Mouse (Mus musculus): ENCODE data around the gene Ninj1. TPM values are rescaled to one million over a fixed set of nuclear protein-coding genes. Genes with fewer than 3 reads are reported as not detected.

The Ninj1 gene
- 10 to 100 TPM; 24.4 to 26.4 TPM for total RNA-seq (2021)
- long read RNA-seq, experiment 1, transcript Ninj1-201 (4 exons, 1,187 nt) = major isoform, 28 of 29 reads
- long read RNA-seq, experiment 1, partial matches to known transcripts = 1 of 29 reads
- long read RNA-seq, experiment 1, other reads (novel, unspliced or antisense) = 0 of 29 reads
- long read RNA-seq, experiment 2, transcript Ninj1-201 (4 exons, 1,187 nt) = major isoform, 55 of 57 reads
- long read RNA-seq, experiment 2, partial matches to known transcripts = 2 of 57 reads
- long read RNA-seq, experiment 2, other reads (novel, unspliced or antisense) = 0 of 57 reads

- peak; percentile 59 to 74 for DNase-seq (ENCODE audit: low spot score in 2 of 2)
These were observed at the start of gene Ninj1 for GRCm38 (mm10) chr13:49187288-49188218. Gene Ninj1 (plus strand): TSS chr13:49187485.

- no peak for DNase-seq (ENCODE audit: low spot score in 2 of 2)
These were observed 46.7 kb upstream of the Ninj1 start for GRCm38 (mm10) chr13:49140567-49140966.

GRCm38 (mm10) chr13:49142396-49142795, 44.9 kb upstream of the Ninj1 start:
- no peak for DNase-seq (ENCODE audit: low spot score in 2 of 2)

GRCm38 (mm10) chr13:49143323-49143722, 44.0 kb upstream of the Ninj1 start:
- peak in 1 of 2 experiments; percentile 64 for DNase-seq (ENCODE audit: low spot score in 2 of 2)

GRCm38 (mm10) chr13:49144451-49144850, 42.8 kb upstream of the Ninj1 start:
- no peak for DNase-seq (ENCODE audit: low spot score in 2 of 2)

- DNase-seq (ENCODE audit: low spot score in 2 of 2) = no peak
These were observed 41.9 kb upstream of the Ninj1 start for GRCm38 (mm10) chr13:49145396-49145795.

GRCm38 (mm10) chr13:49146040-49146697, 41.1 kb upstream of the Ninj1 start:
- DNase-seq (ENCODE audit: low spot score in 2 of 2) = no peak

GRCm38 (mm10) chr13:49146698-49147006, 40.6 kb upstream of the Ninj1 start:
- DNase-seq (ENCODE audit: low spot score in 2 of 2) = no peak

GRCm38 (mm10) chr13:49147007-49147857, 40.1 kb upstream of the Ninj1 start:
- DNase-seq (ENCODE audit: low spot score in 2 of 2) = peak; percentile 59 to 81

- peak; percentile 78 to 81 for DNase-seq (ENCODE audit: low spot score in 2 of 2)
These were observed 39.4 kb upstream of the Ninj1 start, which contains the start of gene Wnk2 for GRCm38 (mm10) chr13:49147858-49148226. Gene Wnk2 (minus strand): TSS chr13:49148014.

- DNase-seq (ENCODE audit: low spot score in 2 of 2) = no peak
These were observed 38.6 kb upstream of the Ninj1 start for GRCm38 (mm10) chr13:49148687-49149086.

GRCm38 (mm10) chr13:49154028-49154427, 33.3 kb upstream of the Ninj1 start:
- DNase-seq (ENCODE audit: low spot score in 2 of 2) = no peak

- no peak for DNase-seq (ENCODE audit: low spot score in 2 of 2)
These were observed 32.7 kb upstream of the Ninj1 start for GRCm38 (mm10) chr13:49154621-49155020.

- DNase-seq (ENCODE audit: low spot score in 2 of 2) = no peak
These were observed 30.6 kb upstream of the Ninj1 start for GRCm38 (mm10) chr13:49156645-49157044.

- no peak for DNase-seq (ENCODE audit: low spot score in 2 of 2)
These were observed 29.1 kb upstream of the Ninj1 start for GRCm38 (mm10) chr13:49158040-49158713.

- DNase-seq (ENCODE audit: low spot score in 2 of 2) = no peak
These were observed 26.0 kb upstream of the Ninj1 start for GRCm38 (mm10) chr13:49161236-49161635.

GRCm38 (mm10) chr13:49162722-49163121, 24.6 kb upstream of the Ninj1 start:
- no peak for DNase-seq (ENCODE audit: low spot score in 2 of 2)

- DNase-seq (ENCODE audit: low spot score in 2 of 2) = no peak
These were observed 23.6 kb upstream of the Ninj1 start for GRCm38 (mm10) chr13:49163645-49164044.

GRCm38 (mm10) chr13:49167081-49167480, 20.2 kb upstream of the Ninj1 start:
- no peak for DNase-seq (ENCODE audit: low spot score in 2 of 2)

Data from layer of hippocampus, postnatal 14 days (tissue).